Mouse (Mus musculus): ENCODE measurements around the gene Ascl4.

Ascl4 gene

GRCm38 (mm10) chr10:85969894-85970620 is 42.6 kb downstream of the Ascl4 start:
- DNase-seq, result no peak

- DNase-seq, result no peak
Observed at GRCm38 (mm10) chr10:85971826-85972225, 44.3 kb downstream of the Ascl4 start.

GRCm38 (mm10) chr10:85972915-85973314 is 45.4 kb downstream of the Ascl4 start:
- DNase-seq, result no peak

GRCm38 (mm10) chr10:85989412-85990115 is 62.1 kb downstream of the Ascl4 start:
- no peak for DNase-seq

GRCm38 (mm10) chr10:85992412-85992811 is 64.9 kb downstream of the Ascl4 start:
- no peak for DNase-seq

- no peak for DNase-seq
Observed at GRCm38 (mm10) chr10:85993836-85994235, 66.4 kb downstream of the Ascl4 start.

- DNase-seq, result no peak
Observed at GRCm38 (mm10) chr10:85994543-85995104, 67.1 kb downstream of the Ascl4 start.
